Mouse (Mus musculus): ENCODE measurements around the gene Zfp524. TPM values are rescaled to one million over a fixed set of nuclear protein-coding genes. Genes with fewer than 3 reads are reported as not detected.
"Not testable (repeated sequence)": the region's sequence is repeated elsewhere in the genome, so short reads cannot be mapped to it uniquely, and the experiment has no call there.

Gene Zfp524
- polyA plus RNA-seq, 1 experiment, result 15.7 TPM

DNA sequence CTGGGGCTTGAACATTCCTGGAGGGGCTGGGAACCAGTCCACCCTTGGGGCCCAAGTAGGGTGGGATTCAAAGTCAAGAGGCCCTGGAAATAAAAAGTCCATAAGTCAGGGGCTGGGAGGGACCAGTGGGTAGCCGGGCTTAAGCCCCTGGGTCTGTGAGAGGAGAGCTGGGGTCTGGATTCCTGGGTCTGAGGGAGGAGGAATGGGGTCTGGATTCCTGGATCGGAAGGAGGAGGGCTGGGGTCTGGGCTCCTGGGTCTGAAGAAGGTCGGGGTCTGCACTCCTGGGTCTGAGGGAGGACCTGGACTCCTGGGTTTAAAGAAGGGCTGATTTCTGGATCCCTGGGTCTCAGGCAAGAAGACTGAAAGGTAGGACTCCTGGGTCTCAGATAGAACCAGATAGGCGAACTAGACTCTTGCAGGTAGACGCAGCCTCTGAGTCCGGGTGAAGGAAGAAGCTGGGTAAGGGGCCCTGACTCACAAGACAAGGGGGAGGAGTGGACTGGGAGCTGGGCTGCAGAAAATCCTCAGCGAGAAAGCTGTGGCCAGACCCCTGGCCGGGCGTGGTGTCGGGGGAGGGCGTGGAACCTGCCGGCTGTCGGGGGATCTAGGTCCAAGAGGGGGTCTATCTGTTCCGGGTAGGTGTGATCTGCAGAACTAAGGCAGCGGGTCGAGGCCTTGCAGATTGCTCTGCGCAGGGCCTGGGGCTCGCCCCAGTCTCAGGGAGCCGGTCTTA lies 18.8 kb upstream of the Zfp524 start:
- Histone ChIP-seq H3K4me2 (ENCODE audit: low read depth) (peak overlapping the region; percentile 93), H3K36me3 (ENCODE audit: control insufficient read depth, insufficient read depth) (peaks cover 4% of the 10 kb centered on the region), H3K79me2 (ENCODE audit: control insufficient read depth, insufficient read depth) (no peaks in the 10 kb centered on the region), H3ac (ENCODE audit: control insufficient read depth, insufficient read length) (peak overlapping the region; percentile 25), H3K27me3 (ENCODE audit: control insufficient read depth, insufficient read depth, insufficient read length) (no peaks in the 10 kb centered on the region), H3K4me3 (peak overlapping the region; percentile 67)
- TF ChIP-seq POLR2AphosphoS2 (IDR thresholded peaks at IDR 0.05; ENCODE audit: insufficient read length, low read depth) (no peak), CEBPB (IDR thresholded peaks at IDR 0.05; ENCODE audit: insufficient read depth, poor library complexity, severe bottlenecking) (no peak), REST (IDR thresholded peaks at IDR 0.05; ENCODE audit: insufficient read depth, insufficient read length) (no peak), E2F4 (IDR thresholded peaks at IDR 0.05; ENCODE audit: insufficient read depth) (no peak), USF1 (IDR thresholded peaks at IDR 0.05; ENCODE audit: low read depth) (no peak), POLR2A (IDR thresholded peaks at IDR 0.05; ENCODE audit: insufficient read length, low read depth) (no peak), MYOG (IDR thresholded peaks at IDR 0.05; ENCODE audit: control insufficient read depth in 1 of 3, insufficient read depth in 1 of 3, insufficient read length in 2 of 3, low read depth in 2 of 3) (no peak), MYOD1 (IDR thresholded peaks at IDR 0.05; ENCODE audit: control insufficient read depth in 1 of 3, insufficient read length in 2 of 3, low read depth in 2 of 3) (no peak), TCF12 (IDR thresholded peaks at IDR 0.05; ENCODE audit: insufficient read depth, poor library complexity, severe bottlenecking) (no peak), SRF (IDR thresholded peaks at IDR 0.05; ENCODE audit: control insufficient read depth, insufficient read length, low read depth) (no peak)

DNA sequence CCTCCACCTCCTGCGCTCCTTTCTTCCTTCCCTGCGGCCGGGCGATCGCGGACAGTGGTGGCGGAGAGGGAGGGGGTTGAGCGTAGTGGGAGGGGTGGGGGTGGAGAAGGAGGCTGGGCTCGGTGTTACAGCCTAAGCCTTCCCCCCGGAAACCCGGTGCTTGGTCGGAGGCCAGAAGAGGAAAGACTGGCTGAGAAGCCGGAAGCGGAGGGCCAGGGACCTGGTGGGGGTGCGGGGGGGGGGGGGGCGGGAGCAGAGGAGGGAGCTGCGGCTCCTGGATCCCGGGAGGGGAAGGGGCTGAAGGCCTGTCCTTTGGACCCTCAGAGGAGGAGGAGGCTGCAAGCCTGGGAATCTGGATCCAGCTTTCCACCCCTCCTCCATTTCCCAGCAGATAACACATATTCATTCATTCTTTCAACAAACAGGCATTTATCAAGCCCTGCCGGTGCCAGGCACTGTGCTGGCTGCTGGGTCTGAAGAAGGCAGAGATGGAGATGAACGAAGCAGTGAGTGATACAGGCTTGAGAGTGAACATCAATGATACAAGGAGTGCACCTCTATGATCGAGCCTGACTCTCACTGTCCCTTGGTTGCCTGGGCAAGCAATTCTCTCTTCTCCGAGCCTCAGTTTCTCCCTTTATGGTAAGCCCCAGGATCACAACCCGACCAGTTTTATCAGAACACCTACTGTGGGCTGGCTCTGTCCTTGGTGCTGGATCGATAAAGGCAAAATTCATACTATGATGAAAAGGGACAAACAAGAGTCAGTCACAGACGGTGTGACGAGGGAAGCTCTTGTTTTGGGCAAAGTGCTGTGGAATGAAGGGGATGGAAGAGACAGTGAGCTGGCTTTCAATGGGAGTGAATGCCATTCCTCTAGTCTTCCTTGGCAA lies 18.0 kb upstream of the Zfp524 start, which contains the start of gene Zfp579:
TSS of gene Zfp579 (minus strand) at position 156 of the 893 bp plus-strand sequence.
- peak; percentile 35 for TF ChIP-seq REST (IDR thresholded peaks at IDR 0.05; ENCODE audit: insufficient read depth, insufficient read length)
- no peak for TF ChIP-seq TCF12 (IDR thresholded peaks at IDR 0.05; ENCODE audit: insufficient read depth, poor library complexity, severe bottlenecking)
- TF ChIP-seq POLR2AphosphoS2 (IDR thresholded peaks at IDR 0.05; ENCODE audit: insufficient read length, low read depth), result peak; percentile 31
- peak; percentile 57 for TF ChIP-seq POLR2A (IDR thresholded peaks at IDR 0.05; ENCODE audit: insufficient read length, low read depth)
- TF ChIP-seq SRF (IDR thresholded peaks at IDR 0.05; ENCODE audit: control insufficient read depth, insufficient read length, low read depth), result no peak
- TF ChIP-seq MYOG (IDR thresholded peaks at IDR 0.05; ENCODE audit: control insufficient read depth in 1 of 3, insufficient read depth in 1 of 3, insufficient read length in 2 of 3, low read depth in 2 of 3), result no peak
- no peak for TF ChIP-seq MAX (IDR thresholded peaks at IDR 0.05; ENCODE audit: low read depth)
- no peak for TF ChIP-seq E2F4 (IDR thresholded peaks at IDR 0.05; ENCODE audit: insufficient read depth)
- no peak for TF ChIP-seq TCF3 (IDR thresholded peaks at IDR 0.05; ENCODE audit: insufficient read length, low read depth)
- TF ChIP-seq USF1 (IDR thresholded peaks at IDR 0.05; ENCODE audit: low read depth), result no peak
- Histone ChIP-seq H3ac (ENCODE audit: control insufficient read depth, insufficient read length) (peak within 1 kb of the TSS; percentile 25), H3K4me3 (peak within 1 kb of the TSS; percentile 67)

DNA sequence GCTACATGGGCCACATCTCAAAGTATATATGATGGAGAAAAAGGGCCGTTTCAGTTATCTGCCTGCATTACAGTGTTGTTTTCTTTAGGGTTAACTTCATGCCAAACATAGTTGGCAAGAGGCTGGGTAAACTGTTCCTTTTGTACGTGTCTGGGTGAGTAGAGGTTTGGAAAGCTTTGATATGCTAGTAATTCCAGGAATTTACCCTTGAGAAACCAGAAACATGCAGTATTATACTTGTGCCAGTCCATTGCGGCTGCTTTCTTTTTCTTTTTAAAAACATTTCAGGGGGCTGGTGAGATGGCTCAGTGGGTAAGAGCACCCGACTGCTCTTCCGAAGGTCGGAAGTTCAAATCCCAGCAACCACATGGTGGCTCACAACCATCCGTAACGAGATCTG lies 17.3 kb upstream of the Zfp524 start:
- H3K27me3 ChIP-seq (ENCODE audit: control insufficient read depth, insufficient read depth, insufficient read length), result no peaks in the 10 kb centered on the region
- peak overlapping the region; percentile 95 for H3K4me2 ChIP-seq (ENCODE audit: low read depth)
- peaks cover 4% of the 10 kb centered on the region for H3K36me3 ChIP-seq (ENCODE audit: control insufficient read depth, insufficient read depth)
- TF ChIP-seq USF1 (IDR thresholded peaks at IDR 0.05; ENCODE audit: low read depth), result no peak
- no peak for TF ChIP-seq MYOD1 (IDR thresholded peaks at IDR 0.05; ENCODE audit: control insufficient read depth in 1 of 3, insufficient read length in 2 of 3, low read depth in 2 of 3)
- no peak for TF ChIP-seq E2F4 (IDR thresholded peaks at IDR 0.05; ENCODE audit: insufficient read depth)
- no peak for TF ChIP-seq REST (IDR thresholded peaks at IDR 0.05; ENCODE audit: insufficient read depth, insufficient read length)
- no peak for TF ChIP-seq TCF3 (IDR thresholded peaks at IDR 0.05; ENCODE audit: insufficient read length, low read depth)
- no peak for TF ChIP-seq MAX (IDR thresholded peaks at IDR 0.05; ENCODE audit: low read depth)
- TF ChIP-seq POLR2A (IDR thresholded peaks at IDR 0.05; ENCODE audit: insufficient read length, low read depth), result no peak
- TF ChIP-seq POLR2AphosphoS2 (IDR thresholded peaks at IDR 0.05; ENCODE audit: insufficient read length, low read depth), result no peak
- no peak for TF ChIP-seq SRF (IDR thresholded peaks at IDR 0.05; ENCODE audit: control insufficient read depth, insufficient read length, low read depth)
- TF ChIP-seq TCF12 (IDR thresholded peaks at IDR 0.05; ENCODE audit: insufficient read depth, poor library complexity, severe bottlenecking), result no peak
- TF ChIP-seq MYOG (IDR thresholded peaks at IDR 0.05; ENCODE audit: control insufficient read depth in 1 of 3, insufficient read depth in 1 of 3, insufficient read length in 2 of 3, low read depth in 2 of 3), result no peak
- TF ChIP-seq CEBPB (IDR thresholded peaks at IDR 0.05; ENCODE audit: insufficient read depth, poor library complexity, severe bottlenecking), result no peak
- peak overlapping the region; percentile 25 for H3ac ChIP-seq (ENCODE audit: control insufficient read depth, insufficient read length)
- no peaks in the 10 kb centered on the region for H3K79me2 ChIP-seq (ENCODE audit: control insufficient read depth, insufficient read depth)
- peak overlapping the region; percentile 67 for H3K4me3 ChIP-seq

More for the DNA sequence above, 18.0 kb upstream of the Zfp524 start, which contains the start of gene Zfp579:
- H3K27me3 ChIP-seq (ENCODE audit: control insufficient read depth, insufficient read depth, insufficient read length), result no peaks in the 10 kb centered on the region
- no peaks in the 10 kb centered on the region for H3K79me2 ChIP-seq (ENCODE audit: control insufficient read depth, insufficient read depth)
- H3K4me2 ChIP-seq (ENCODE audit: low read depth), result peak within 1 kb of the TSS; percentile 95
- peaks cover 4% of the 10 kb centered on the region for H3K36me3 ChIP-seq (ENCODE audit: control insufficient read depth, insufficient read depth)

DNA sequence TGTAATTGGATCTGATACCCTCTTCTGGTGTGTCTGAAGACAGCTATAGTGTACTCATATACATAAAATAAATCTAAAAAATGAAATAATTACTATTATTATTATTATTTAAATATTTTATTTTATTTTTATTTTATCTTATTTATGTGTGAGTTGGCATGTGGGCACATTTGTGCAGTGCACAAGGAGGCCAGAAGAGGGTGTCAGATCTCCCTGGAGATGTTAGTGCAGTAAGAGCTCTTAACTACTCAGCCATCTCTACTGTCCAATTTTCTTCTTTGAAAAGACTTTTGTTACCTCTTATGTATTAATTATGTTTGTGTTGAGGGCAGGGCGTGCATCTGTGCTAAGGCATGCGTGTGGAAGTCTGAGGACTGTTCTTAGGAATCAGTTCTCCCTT lies 14.3 kb upstream of the Zfp524 start:
- Histone ChIP-seq H3K79me2 (ENCODE audit: control insufficient read depth, insufficient read depth) (no peaks in the 10 kb centered on the region), H3K36me3 (ENCODE audit: control insufficient read depth, insufficient read depth) (no peaks in the 10 kb centered on the region), H3ac (ENCODE audit: control insufficient read depth, insufficient read length) (no peak overlapping the region), H3K4me3 (no peak overlapping the region), H3K4me2 (ENCODE audit: low read depth) (no peak overlapping the region), H3K27me3 (ENCODE audit: control insufficient read depth, insufficient read depth, insufficient read length) (no peaks in the 10 kb centered on the region)
- TF ChIP-seq MYOG (IDR thresholded peaks at IDR 0.05; ENCODE audit: control insufficient read depth in 1 of 3, insufficient read depth in 1 of 3, insufficient read length in 2 of 3, low read depth in 2 of 3) (no peak), TCF3 (IDR thresholded peaks at IDR 0.05; ENCODE audit: insufficient read length, low read depth) (no peak), TCF12 (IDR thresholded peaks at IDR 0.05; ENCODE audit: insufficient read depth, poor library complexity, severe bottlenecking) (no peak), E2F4 (IDR thresholded peaks at IDR 0.05; ENCODE audit: insufficient read depth) (no peak), POLR2A (IDR thresholded peaks at IDR 0.05; ENCODE audit: insufficient read length, low read depth) (no peak), MAX (IDR thresholded peaks at IDR 0.05; ENCODE audit: low read depth) (no peak), SRF (IDR thresholded peaks at IDR 0.05; ENCODE audit: control insufficient read depth, insufficient read length, low read depth) (no peak), USF1 (IDR thresholded peaks at IDR 0.05; ENCODE audit: low read depth) (no peak), MYOD1 (IDR thresholded peaks at IDR 0.05; ENCODE audit: control insufficient read depth in 1 of 3, insufficient read length in 2 of 3, low read depth in 2 of 3) (no peak), REST (IDR thresholded peaks at IDR 0.05; ENCODE audit: insufficient read depth, insufficient read length) (no peak), POLR2AphosphoS2 (IDR thresholded peaks at IDR 0.05; ENCODE audit: insufficient read length, low read depth) (no peak), CEBPB (IDR thresholded peaks at IDR 0.05; ENCODE audit: insufficient read depth, poor library complexity, severe bottlenecking) (no peak)

DNA sequence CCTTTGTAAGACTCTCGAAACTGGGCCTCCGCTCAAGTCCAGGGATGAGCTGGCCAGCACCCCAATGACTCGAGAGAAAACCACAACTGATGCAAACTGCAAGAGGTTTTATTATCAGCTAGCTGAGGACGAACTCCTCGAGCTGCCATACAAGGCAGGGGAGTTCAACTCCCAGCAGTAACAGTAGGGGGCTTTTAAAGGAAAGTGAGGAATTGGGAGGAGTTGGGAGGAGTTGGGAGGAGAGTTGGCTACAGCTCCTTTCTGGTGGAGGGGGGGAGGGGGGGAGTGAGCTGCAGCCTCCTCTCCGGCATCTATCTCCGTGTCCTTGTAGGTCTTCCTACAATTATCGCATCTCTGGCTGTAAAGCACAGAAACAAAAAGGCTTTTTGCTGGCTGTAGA lies 11.3 kb upstream of the Zfp524 start:
- not testable (repeated sequence) for H3ac ChIP-seq (ENCODE audit: control insufficient read depth, insufficient read length); H3K4me3 ChIP-seq; H3K36me3 ChIP-seq (ENCODE audit: control insufficient read depth, insufficient read depth); H3K27me3 ChIP-seq (ENCODE audit: control insufficient read depth, insufficient read depth, insufficient read length); H3K79me2 ChIP-seq (ENCODE audit: control insufficient read depth, insufficient read depth); H3K4me2 ChIP-seq (ENCODE audit: low read depth)
